Mouse (Mus musculus) MEL-GATA-1-ER (cell line): Measurements from ENCODE around the gene Pcdh9.

Source experiments
- DNase-seq: peaks from one replicate; pipeline ENCODE4 v3.0.0-alpha.2; 2012; ENCODE audit warnings: low read depth; ENCODE audit errors: extremely low read depth

Pcdh9 gene

DNA sequence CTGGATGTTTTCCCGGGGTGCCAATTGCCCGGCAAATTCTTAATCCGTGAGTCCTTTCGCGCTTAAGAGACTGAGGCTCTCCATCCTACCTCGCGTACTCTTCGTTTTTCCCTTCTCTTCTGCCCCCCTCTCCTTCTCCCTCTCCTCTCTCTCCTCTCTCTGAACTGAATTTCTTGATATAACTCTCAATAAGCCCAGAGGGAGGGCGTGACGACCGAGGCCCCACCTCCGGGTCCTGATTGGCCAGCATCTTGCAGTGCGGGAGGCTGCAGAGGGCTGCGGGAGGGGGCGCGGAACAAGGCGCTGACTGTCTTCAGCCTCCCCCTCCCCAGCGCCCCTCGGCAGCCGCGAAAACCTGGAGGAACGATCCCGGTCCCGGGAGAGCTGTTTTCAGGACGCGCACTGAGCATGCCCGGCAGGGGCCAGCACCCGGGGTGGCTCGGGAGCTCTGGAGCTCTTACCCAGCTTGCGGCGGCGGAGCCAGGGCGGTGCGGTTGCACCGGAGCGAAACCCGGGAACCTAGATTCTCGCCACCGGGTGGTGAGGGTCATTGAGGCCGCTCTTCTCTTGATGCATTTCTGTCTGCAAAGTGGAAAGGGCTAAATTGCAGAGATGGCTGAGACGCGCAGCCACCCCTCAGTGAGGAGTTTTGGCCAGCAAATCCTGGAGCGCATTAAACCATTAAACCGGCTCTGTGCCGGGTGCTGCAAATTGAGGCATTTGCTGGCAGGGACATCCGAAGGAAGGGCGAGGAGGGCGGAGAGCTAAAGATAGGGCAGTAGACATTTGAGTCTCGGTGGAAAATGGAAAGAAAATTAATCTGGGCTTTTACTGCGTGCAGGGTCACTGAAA is at the start of gene Pcdh9:
Gene Pcdh9 (minus strand): TSS at position 161 of the 852 bp plus-strand sequence.
- DNase-seq = no peak

DNA sequence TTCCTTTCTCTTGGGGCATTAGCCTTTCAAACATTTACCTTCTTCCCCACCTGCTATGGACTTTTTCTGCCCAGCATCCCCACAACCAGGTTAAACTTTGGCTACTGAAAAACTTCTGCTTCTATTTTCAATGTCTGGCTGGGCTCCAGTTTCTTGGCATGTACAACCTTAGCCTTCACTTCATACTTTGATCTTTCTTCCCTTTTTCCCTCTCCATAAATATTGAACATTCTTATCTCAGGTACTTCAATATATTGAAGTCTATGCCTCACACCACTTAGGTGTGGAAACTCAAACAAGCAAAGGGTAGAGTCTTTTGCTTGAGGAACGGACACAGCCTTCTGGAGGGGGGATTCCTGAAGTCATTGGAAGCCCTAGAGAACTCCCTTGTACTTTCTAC is 16.4 kb upstream of the Pcdh9 start:
- no peak for DNase-seq

- peak; percentile 10 for DNase-seq
These were observed 8.1 kb upstream of the Pcdh9 start for GRCm38 (mm10) chr14:93898533-93898932.

DNA sequence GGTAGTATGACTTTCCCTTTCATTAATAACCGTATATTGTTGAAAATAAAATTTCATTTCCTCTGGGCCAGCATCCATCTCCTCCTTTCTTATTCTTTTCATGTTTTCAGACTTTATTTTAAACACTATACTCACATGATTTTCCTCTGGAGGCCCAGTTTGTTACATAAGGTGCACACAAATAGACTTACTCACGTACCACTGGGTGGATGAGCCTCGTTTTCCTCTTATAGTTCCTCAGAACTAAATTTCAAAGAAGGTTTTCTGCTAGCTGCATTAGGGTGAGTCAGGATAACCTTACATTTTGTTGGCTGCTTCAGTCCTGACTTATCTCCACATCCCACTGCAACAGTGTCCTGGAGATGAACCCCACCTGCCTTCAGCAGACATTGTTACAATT is 4.7 kb upstream of the Pcdh9 start:
- no peak for DNase-seq

- DNase-seq = no peak
These were observed 880 bp upstream of the Pcdh9 start for GRCm38 (mm10) chr14:93891371-93891746.

DNA sequence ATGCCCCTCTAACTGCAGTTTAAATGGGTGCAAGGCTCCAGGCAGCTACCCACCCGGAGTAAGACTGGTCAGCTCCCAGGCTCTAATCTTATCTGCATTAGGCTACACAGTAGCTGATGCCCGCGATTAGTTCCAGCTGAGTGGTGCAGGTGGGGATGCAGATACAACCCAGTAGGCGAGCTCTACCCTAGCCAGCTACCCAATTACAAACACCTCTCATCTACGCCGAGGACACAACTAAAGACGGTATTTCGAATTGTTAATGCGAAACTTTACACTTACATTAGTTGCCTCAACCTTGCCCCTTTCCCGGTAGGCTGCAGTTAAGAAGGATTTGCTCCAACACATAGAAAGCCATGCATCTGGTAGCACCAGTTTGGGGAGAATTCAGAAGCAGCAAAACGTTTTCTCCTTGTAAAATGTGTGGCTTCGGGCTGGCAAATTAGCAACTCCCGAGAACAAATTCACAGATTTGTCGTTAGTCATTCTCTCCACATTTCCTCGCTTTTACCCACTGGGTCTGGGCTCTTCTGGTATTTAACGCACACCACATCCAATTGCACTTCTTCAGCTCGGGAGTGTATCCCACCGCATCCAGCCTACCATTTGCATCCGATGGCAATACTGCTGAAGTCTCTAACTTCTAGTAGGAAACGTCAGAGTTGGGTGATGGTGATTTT is 500 bp downstream of the Pcdh9 start:
- DNase-seq = no peak

- DNase-seq = no peak
These were observed 1.2 kb downstream of the Pcdh9 start for GRCm38 (mm10) chr14:93889231-93889630.

- DNase-seq = no peak
These were observed 2.1 kb downstream of the Pcdh9 start for GRCm38 (mm10) chr14:93888346-93888745.

- no peak for DNase-seq
These were observed 3.4 kb downstream of the Pcdh9 start for GRCm38 (mm10) chr14:93887066-93887465.

- no peak for DNase-seq
These were observed 4.9 kb downstream of the Pcdh9 start for GRCm38 (mm10) chr14:93885551-93886084.

DNA sequence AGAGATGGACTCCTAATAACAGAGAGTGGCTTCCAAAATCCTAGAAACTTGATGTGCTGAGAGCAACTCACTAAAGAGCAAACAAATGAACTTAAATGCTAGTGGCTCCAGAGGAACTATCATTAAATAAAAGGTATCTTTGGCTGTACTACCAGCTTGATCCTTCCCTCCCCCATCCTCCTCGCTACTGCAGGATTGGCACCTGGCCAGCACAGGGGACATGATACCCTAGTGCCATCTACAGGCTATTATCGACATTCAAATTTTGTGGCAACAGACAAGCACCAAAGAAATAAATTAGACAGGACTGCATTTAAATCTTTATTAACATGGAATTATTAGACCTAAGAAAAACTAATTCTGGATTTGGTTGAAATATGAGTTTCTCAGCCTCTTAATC is 6.0 kb downstream of the Pcdh9 start:
- DNase-seq = peak; percentile 33

DNA sequence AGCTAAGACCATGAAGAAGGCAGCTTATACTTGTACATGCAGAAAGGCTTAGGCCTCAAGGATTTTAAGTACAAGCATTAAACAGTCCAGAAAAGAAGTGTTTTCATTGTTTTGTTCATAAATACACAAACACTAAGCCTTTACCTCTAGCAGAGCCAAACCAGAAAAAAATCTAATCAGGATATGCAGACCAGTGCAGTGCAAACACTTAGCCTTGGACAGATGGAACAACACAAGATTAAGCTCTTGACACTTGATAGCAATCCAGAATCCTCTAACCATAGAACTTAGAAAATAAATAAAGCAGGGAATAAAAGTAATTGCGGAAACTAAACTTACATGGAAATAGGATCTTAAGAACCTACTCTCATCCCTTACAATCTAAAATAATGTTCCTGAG is 10.4 kb downstream of the Pcdh9 start:
- DNase-seq = no peak

DNA sequence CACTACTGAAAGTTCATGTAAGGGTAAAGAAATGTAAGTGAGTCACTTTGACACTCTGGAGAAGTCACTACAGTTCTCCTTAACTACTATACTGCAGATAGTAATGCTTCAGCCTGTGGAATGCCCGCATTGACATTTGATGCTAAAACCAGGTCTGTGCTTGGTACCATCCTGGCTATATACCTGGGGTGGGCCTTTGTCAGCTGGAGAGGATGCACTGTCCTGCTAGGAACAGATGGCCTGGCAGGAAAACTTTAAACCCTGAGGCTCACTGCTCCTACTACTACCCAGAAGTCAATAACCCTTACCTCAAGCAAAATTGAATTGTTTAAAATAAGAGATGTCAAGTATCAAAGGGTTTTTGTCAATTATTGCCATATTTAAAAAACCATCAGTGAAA is 14.5 kb downstream of the Pcdh9 start:
- DNase-seq = no peak

DNA sequence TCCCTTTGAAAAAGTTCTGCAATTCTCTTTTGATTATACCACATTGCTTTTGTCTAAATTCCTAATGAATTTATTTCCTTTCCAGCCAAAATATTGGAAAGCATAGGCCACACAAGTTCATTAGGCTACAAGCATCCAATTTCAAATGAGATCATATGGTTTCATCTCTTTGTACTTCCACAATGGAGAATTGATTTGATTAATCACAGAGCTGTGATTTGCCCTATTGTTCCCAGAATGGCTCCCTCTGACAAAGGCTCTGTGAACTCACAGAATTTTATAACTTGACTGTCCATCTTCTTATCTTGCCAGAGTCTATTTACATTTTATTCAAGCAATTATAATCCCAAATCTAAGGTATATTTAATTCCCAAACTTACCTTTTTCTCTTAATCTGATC is 22.3 kb downstream of the Pcdh9 start:
- no peak for DNase-seq

DNA sequence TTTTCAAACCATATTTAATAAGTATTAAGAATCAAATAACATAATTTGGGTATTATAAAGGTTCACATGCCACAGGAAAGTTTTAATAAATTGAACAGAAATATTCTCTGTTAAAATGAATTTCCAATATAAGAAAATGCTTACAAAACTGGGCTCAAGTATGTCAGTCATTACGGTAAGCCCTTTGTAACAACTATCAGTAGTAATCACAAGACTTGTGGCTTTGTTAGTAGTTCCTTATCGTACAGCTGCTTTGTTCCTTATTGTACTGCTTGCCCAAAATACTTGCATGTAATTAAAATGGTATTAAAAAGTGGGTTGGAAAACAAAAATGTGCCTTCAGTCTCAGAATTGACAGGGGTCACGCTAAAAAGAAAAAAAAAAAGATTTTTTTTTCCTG is 32.4 kb downstream of the Pcdh9 start:
- no peak for DNase-seq

GRCm38 (mm10) chr14:93846091-93846677 is 44.3 kb downstream of the Pcdh9 start:
- DNase-seq = no peak

- no peak for DNase-seq
These were observed 47.7 kb downstream of the Pcdh9 start for GRCm38 (mm10) chr14:93842686-93843288.

GRCm38 (mm10) chr14:93832511-93832910 is 58.0 kb downstream of the Pcdh9 start:
- DNase-seq = no peak

- DNase-seq = no peak
These were observed 63.3 kb downstream of the Pcdh9 start for GRCm38 (mm10) chr14:93827159-93827558.

GRCm38 (mm10) chr14:93826042-93826462 is 64.4 kb downstream of the Pcdh9 start:
- no peak for DNase-seq

DNA sequence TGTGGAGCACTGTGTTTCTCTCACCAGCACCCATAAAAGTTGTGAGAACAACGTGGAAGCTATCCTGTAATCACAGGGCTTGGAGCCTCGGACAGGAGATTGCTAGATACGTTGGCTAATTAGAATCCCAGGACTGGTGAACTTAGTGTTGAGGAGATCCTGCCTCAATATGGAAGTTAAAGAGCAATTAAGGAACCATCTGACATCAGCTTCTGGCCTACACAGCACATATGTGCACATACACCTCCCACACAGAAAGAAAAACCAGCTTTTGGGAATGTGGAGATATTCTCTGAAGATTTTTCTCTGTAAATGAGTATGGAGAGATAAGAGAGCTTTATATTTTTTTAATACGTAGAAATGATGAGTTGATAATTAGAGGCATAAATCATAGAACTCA is 71.6 kb downstream of the Pcdh9 start:
- no peak for DNase-seq

DNA sequence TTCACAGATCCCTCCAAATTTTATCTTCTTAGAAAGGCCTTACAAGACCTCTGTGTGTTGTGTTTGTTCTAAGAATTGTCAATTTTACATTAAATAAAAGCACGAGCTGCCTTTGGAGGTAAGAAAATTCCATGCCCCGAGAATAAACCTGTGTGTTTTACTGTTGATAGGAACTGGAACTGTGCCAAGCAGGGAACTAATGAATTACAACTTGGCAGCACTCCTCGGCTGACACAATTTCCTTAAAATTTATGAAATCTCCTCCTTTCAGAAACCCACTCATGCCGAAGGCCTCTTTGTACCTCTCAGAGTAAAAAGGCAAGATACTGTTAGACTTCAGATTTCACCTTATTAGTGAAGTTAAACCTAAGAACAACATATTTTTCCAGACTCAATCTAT is 72.9 kb downstream of the Pcdh9 start:
- no peak for DNase-seq
